Mouse (Mus musculus) cortical plate, adult 2 months (tissue): ENCODE data around the gene Lzic. TPM values are rescaled to one million over a fixed set of nuclear protein-coding genes. Genes with fewer than 3 reads are reported as not detected.
"Not testable (repeated sequence)": the region's sequence is repeated elsewhere in the genome, so short reads cannot be mapped to it uniquely, and the experiment has no call there.

Source experiments
- H3K27ac ChIP-seq: fragments of 200-500 bp; 2 replicates; pipeline ENCODE4 v1.5.1; 2012; ENCODE audit warnings: low read length, control low read depth, inconsistent platforms; ENCODE audit not compliant: insufficient read depth
- H3K4me1 ChIP-seq: fragments of 200-500 bp; 2 replicates; pipeline ENCODE4 v1.6.1; 2011; ENCODE audit warnings: low read length; ENCODE audit not compliant: control insufficient read depth, insufficient read depth
- H3K4me3 ChIP-seq: fragments of 200-500 bp; 2 replicates; pipeline ENCODE4 v1.5.1; 2011; ENCODE audit warnings: mild to moderate bottlenecking, low read length, control low read depth; ENCODE audit not compliant: insufficient read depth
- CTCF ChIP-seq: fragments of 200-500 bp; IDR thresholded peaks from 2 replicates; pipeline ENCODE4 v1.5.1; 2011; ENCODE audit warnings: mild to moderate bottlenecking, control low read depth, low read length; ENCODE audit not compliant: insufficient read depth; ENCODE audit errors: extremely low read depth
- POLR2A ChIP-seq: fragments of 200-500 bp; IDR thresholded peaks from 2 replicates; pipeline ENCODE4 v1.6.1; 2011; ENCODE audit warnings: mild to moderate bottlenecking, low read length, control low read depth; ENCODE audit not compliant: insufficient read depth; ENCODE audit errors: extremely low read depth
- polyA plus RNA-seq: library from polyadenylated mRNA; depleted of rRNA; stranded (reverse); fragments of >200 nt; gene quantifications from 2 replicates; pipeline ENCODE4 v1.2.3, GENCODE M21; 2012

Gene Lzic
- polyA plus RNA-seq, 1 experiment = 9.2 TPM

DNA sequence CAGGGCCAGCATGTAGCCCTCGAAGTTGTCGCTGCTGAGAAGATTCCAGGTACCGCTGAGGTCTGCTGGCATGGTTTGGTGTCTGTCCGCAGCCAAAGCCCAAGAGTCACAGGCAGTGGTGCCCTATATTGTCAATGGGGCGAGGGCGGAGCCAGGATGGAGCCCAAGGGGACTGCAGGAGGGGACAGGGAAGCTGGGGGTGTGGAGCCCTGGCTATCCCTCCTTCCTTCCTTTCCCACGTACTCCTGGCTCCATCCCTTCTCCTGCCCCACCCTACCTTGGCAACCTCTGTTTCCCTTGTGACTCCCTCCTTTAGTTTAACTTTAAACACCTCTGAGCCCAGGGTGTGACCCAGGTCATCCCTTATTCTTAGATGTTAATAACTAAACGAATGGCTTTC, 30.1 kb upstream of the Lzic start, which contains the start of gene Rbp7:
Gene Rbp7 (minus strand): TSS at position 100 of the 400 bp plus-strand sequence.
- H3K27ac ChIP-seq = no peak within 1 kb of the TSS
- no peak for TF ChIP-seq POLR2A
- H3K4me1 ChIP-seq = no peaks in the 10 kb centered on the region
- no peak within 1 kb of the TSS for H3K4me3 ChIP-seq

DNA sequence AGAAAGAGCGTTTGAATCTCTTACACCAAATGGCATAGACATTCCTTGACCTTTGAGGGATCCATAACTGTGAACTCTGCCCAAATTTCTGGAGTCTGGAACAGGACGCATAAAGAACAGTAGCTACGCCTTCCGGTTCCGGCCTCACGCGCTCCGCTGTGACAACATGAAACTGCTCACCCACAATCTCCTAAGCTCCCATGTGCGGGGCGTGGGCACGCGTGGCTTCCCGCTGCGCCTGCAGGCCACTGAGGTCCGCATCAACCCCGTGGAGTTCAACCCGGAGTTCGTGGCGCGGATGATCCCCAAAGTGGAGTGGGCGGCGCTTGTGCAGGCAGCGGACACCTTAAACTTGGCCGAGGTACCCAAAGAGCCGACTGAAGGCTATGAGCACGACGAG, 27.9 kb upstream of the Lzic start:
- not testable (repeated sequence) for H3K4me1 ChIP-seq, H3K4me3 ChIP-seq, H3K27ac ChIP-seq

DNA sequence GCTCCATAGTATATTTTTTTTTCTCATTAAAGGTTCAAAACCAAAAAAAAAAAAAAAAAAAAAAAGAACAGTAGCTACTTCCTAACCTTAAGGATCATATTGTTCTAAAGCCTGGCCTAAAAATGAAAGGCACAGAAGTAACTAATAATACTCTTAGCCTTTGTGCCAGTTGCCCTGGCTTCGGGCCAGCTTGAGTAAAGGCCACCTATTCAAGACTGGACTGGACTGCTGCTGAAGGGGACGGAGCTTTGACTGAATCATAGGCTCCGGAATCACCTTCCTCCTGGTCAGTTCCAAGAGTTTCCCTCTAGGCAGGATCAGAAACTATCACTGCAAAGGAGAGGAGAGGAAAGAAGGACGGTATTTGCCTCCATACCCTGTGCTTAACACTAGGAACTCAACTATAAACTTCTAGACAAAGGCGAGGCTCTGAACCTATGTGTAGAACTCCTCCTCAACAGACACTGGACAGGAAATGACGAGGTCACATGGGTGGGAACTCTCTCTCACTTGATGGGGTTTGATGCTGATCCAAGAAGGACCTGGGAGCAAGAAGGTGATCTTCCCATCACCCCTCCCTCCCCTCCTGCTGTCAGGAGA, 27.1 kb upstream of the Lzic start:
- H3K4me1 ChIP-seq = no peaks in the 10 kb centered on the region
- H3K4me3 ChIP-seq = no peak overlapping the region
- no peak overlapping the region for H3K27ac ChIP-seq
- TF ChIP-seq CTCF (no peak), POLR2A (no peak)

- TF ChIP-seq POLR2A (no peak), CTCF (no peak)
These were observed 26.5 kb upstream of the Lzic start for GRCm38 (mm10) chr4:149458526-149458925.

DNA sequence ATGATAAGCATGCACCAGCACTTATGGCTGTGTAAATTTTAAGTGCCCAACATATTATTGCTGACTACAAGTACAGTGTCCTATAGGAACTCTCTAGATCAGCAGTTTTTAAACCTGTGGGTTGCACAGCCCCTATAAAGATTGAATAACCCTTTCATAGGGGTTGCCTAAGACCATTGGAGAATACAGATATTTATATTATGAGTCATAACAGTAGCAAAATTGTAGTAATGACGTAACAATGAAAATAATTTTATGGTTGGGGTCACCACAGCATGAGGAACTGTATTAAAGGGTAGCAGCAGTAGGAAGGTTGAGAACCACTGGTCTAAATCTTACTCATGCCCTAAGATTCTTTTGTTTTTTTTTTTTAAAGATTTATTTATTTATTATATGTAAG, 25.6 kb upstream of the Lzic start:
- TF ChIP-seq CTCF = no peak
- no peak for TF ChIP-seq POLR2A
- H3K4me1 ChIP-seq = no peaks in the 10 kb centered on the region
- no peak overlapping the region for H3K4me3 ChIP-seq
- H3K27ac ChIP-seq = no peak overlapping the region

More at GRCm38 (mm10) chr4:149458526-149458925, 26.5 kb upstream of the Lzic start:
- H3K4me1 ChIP-seq = no peaks in the 10 kb centered on the region
- H3K4me3 ChIP-seq = no peak overlapping the region
- H3K27ac ChIP-seq = no peak overlapping the region

- H3K4me3 ChIP-seq, H3K27ac ChIP-seq, H3K4me1 ChIP-seq: not testable (repeated sequence)
These were observed 24.6 kb upstream of the Lzic start for GRCm38 (mm10) chr4:149460475-149460874.

- no peak overlapping the region for H3K27ac ChIP-seq
- TF ChIP-seq POLR2A = no peak
- TF ChIP-seq CTCF = no peak
These were observed 23.3 kb upstream of the Lzic start for GRCm38 (mm10) chr4:149461579-149462304.

GRCm38 (mm10) chr4:149462305-149462971, 22.6 kb upstream of the Lzic start:
- no peaks in the 10 kb centered on the region for H3K4me1 ChIP-seq
- H3K4me3 ChIP-seq = no peak overlapping the region
- TF ChIP-seq POLR2A (no peak), CTCF (no peak)
- no peak overlapping the region for H3K27ac ChIP-seq

More at GRCm38 (mm10) chr4:149461579-149462304, 23.3 kb upstream of the Lzic start:
- Histone ChIP-seq H3K4me3 (no peak overlapping the region), H3K4me1 (no peaks in the 10 kb centered on the region)

- H3K4me3 ChIP-seq = no peak overlapping the region
- no peak overlapping the region for H3K27ac ChIP-seq
- no peaks in the 10 kb centered on the region for H3K4me1 ChIP-seq
- TF ChIP-seq POLR2A (no peak), CTCF (no peak)
These were observed 21.5 kb upstream of the Lzic start for GRCm38 (mm10) chr4:149463435-149463950.

GRCm38 (mm10) chr4:149469557-149469956, 15.5 kb upstream of the Lzic start:
- no peak overlapping the region for H3K4me3 ChIP-seq
- no peak for TF ChIP-seq CTCF
- TF ChIP-seq POLR2A = no peak
- no peak overlapping the region for H3K27ac ChIP-seq
- H3K4me1 ChIP-seq = no peaks in the 10 kb centered on the region
